Mouse (Mus musculus) spleen, postnatal 4 days (tissue): Measurements from ENCODE around the gene Ttyh3.

Experiments used
- DNase-seq, 2 experiments: peaks; one replicate each; pipeline ENCODE4 v3.0.0; 2022; ENCODE audit warnings: low spot score in 2 of 2

The Ttyh3 gene

GRCm38 (mm10) chr5:140652587-140652986, 3.8 kb upstream of the Ttyh3 start:
- no peak for DNase-seq

- no peak for DNase-seq
Observed at GRCm38 (mm10) chr5:140651231-140651630, 2.4 kb upstream of the Ttyh3 start.

- DNase-seq, result no peak
Observed at GRCm38 (mm10) chr5:140649881-140650414, 1.1 kb upstream of the Ttyh3 start.

- peak; percentile 99 for DNase-seq
Observed at GRCm38 (mm10) chr5:140649101-140649667, 353 bp upstream of the Ttyh3 start.

- DNase-seq, result peak; percentile 56 to 82
Observed at GRCm38 (mm10) chr5:140647821-140648518, 861 bp downstream of the Ttyh3 start.

GRCm38 (mm10) chr5:140647031-140647760, 1.6 kb downstream of the Ttyh3 start:
- DNase-seq, result no peak

- no peak for DNase-seq
Observed at GRCm38 (mm10) chr5:140646171-140646570, 2.7 kb downstream of the Ttyh3 start.

- DNase-seq, result no peak
Observed at GRCm38 (mm10) chr5:140645454-140645853, 3.4 kb downstream of the Ttyh3 start.

- DNase-seq, result peak; percentile 63 to 75
Observed at GRCm38 (mm10) chr5:140644702-140645201, 4.1 kb downstream of the Ttyh3 start.

GRCm38 (mm10) chr5:140644263-140644662, 4.6 kb downstream of the Ttyh3 start:
- peak in 1 of 2 experiments; percentile 79 for DNase-seq

GRCm38 (mm10) chr5:140642076-140642475, 6.8 kb downstream of the Ttyh3 start:
- DNase-seq, result peak; percentile 65 to 80

- DNase-seq, result no peak
Observed at GRCm38 (mm10) chr5:140641254-140641928, 7.4 kb downstream of the Ttyh3 start.

GRCm38 (mm10) chr5:140640812-140641211, 8.0 kb downstream of the Ttyh3 start:
- no peak for DNase-seq

GRCm38 (mm10) chr5:140639871-140640270, 9.0 kb downstream of the Ttyh3 start:
- DNase-seq, result no peak

- no peak for DNase-seq
Observed at GRCm38 (mm10) chr5:140639312-140639711, 9.5 kb downstream of the Ttyh3 start.

- DNase-seq, result no peak
Observed at GRCm38 (mm10) chr5:140638484-140638883, 10.3 kb downstream of the Ttyh3 start.

GRCm38 (mm10) chr5:140637989-140638388, 10.8 kb downstream of the Ttyh3 start:
- no peak for DNase-seq

GRCm38 (mm10) chr5:140637058-140637410, 11.8 kb downstream of the Ttyh3 start:
- no peak for DNase-seq

GRCm38 (mm10) chr5:140636316-140637057, 12.3 kb downstream of the Ttyh3 start:
- no peak for DNase-seq

GRCm38 (mm10) chr5:140634798-140635722, 13.8 kb downstream of the Ttyh3 start:
- no peak for DNase-seq
